Mouse (Mus musculus) myocyte (in vitro differentiated cells): ENCODE measurements around the gene M6pr. TPM values are rescaled to one million over a fixed set of nuclear protein-coding genes. Genes with fewer than 3 reads are reported as not detected.

ENCODE experiments used
- H3K27me3 ChIP-seq: one replicate; pipeline ENCODE4 v1.6.1; 2011; ENCODE audit not compliant: control insufficient read depth, insufficient read depth, insufficient read length
- H3K36me3 ChIP-seq: one replicate; pipeline ENCODE4 v1.6.1; 2011; ENCODE audit not compliant: control insufficient read depth, insufficient read depth
- H3K4me2 ChIP-seq: one replicate; pipeline ENCODE4 v1.6.1; 2011; ENCODE audit warnings: low read depth, control low read depth
- H3K4me3 ChIP-seq: one replicate; pipeline ENCODE4 v1.5.1; 2011; ENCODE audit warnings: mild to moderate bottlenecking, control low read depth, moderate library complexity
- H3K79me2 ChIP-seq: one replicate; pipeline ENCODE4 v1.6.1; 2011; ENCODE audit not compliant: control insufficient read depth, insufficient read depth
- H3ac ChIP-seq: one replicate; pipeline ENCODE4 v1.6.1; 2011; ENCODE audit not compliant: control insufficient read depth, insufficient read length
- CEBPB ChIP-seq: IDR thresholded peaks from 2 replicates; pipeline ENCODE4 v1.6.1; 2011; ENCODE audit warnings: mild to moderate bottlenecking, moderate library complexity; ENCODE audit not compliant: poor library complexity, insufficient read depth, severe bottlenecking
- E2F4 ChIP-seq: IDR thresholded peaks from one replicate; pipeline ENCODE4 v1.6.1; 2011; ENCODE audit warnings: mild to moderate bottlenecking, control low read depth, moderate library complexity; ENCODE audit not compliant: insufficient read depth
- MAX ChIP-seq: IDR thresholded peaks from one replicate; pipeline ENCODE4 v1.6.1; 2011; ENCODE audit warnings: low read depth, mild to moderate bottlenecking, control low read depth
- MYOD1 ChIP-seq, 3 experiments: IDR thresholded peaks; one replicate each; pipeline ENCODE4 v1.6.1; 2011; ENCODE audit warnings: control low read depth in 2 of 3, low read depth in 2 of 3, mild to moderate bottlenecking in 2 of 3, moderate library complexity in 1 of 3; ENCODE audit not compliant: insufficient read length in 2 of 3, control insufficient read depth in 1 of 3
- MYOG ChIP-seq, 3 experiments: IDR thresholded peaks; one replicate each; pipeline ENCODE4 v1.6.1; 2011; ENCODE audit warnings: control low read depth in 2 of 3, low read depth in 2 of 3, mild to moderate bottlenecking in 2 of 3; ENCODE audit not compliant: insufficient read length in 2 of 3, control insufficient read depth in 1 of 3, insufficient read depth in 1 of 3
- POLR2A ChIP-seq: IDR thresholded peaks from one replicate; pipeline ENCODE4 v1.6.1; 2011; ENCODE audit warnings: low read depth, mild to moderate bottlenecking, control low read depth, moderate library complexity; ENCODE audit not compliant: insufficient read length
- POLR2AphosphoS2 ChIP-seq: IDR thresholded peaks from one replicate; pipeline ENCODE4 v1.6.1; 2011; ENCODE audit warnings: low read depth, control low read depth; ENCODE audit not compliant: insufficient read length
- REST ChIP-seq: IDR thresholded peaks from one replicate; pipeline ENCODE4 v1.6.1; 2011; ENCODE audit warnings: mild to moderate bottlenecking, control low read depth, moderate library complexity; ENCODE audit not compliant: insufficient read depth, insufficient read length
- SRF ChIP-seq: IDR thresholded peaks from one replicate; pipeline ENCODE4 v1.6.1; 2011; ENCODE audit warnings: low read depth; ENCODE audit not compliant: control insufficient read depth, insufficient read length
- TCF12 ChIP-seq: IDR thresholded peaks from one replicate; pipeline ENCODE4 v1.6.1; 2011; ENCODE audit warnings: mild to moderate bottlenecking, control low read depth; ENCODE audit not compliant: poor library complexity, insufficient read depth, severe bottlenecking
- TCF3 ChIP-seq: IDR thresholded peaks from one replicate; pipeline ENCODE4 v1.6.1; 2011; ENCODE audit warnings: low read depth, control low read depth; ENCODE audit not compliant: insufficient read length
- USF1 ChIP-seq: IDR thresholded peaks from one replicate; pipeline ENCODE4 v1.6.1; 2011; ENCODE audit warnings: low read depth, mild to moderate bottlenecking, control low read depth, moderate library complexity
- polyA plus RNA-seq: library from polyadenylated mRNA; unstranded; fragments of >200 nt; fragmentation: generic; extraction: Trizol; gene quantifications from one replicate; pipeline ENCODE4 v1.2.1, GENCODE M21; 2012; ENCODE audit warnings: missing spikeins

Gene M6pr
- polyA plus RNA-seq, 1 experiment, result 58.8 TPM

GRCm38 (mm10) chr6:122308136-122308504, 400 bp upstream of the M6pr start:
- peaks cover 14% of the 10 kb centered on the region for H3K36me3 ChIP-seq
- no peaks in the 10 kb centered on the region for H3K27me3 ChIP-seq
- H3K4me3 ChIP-seq, result peak overlapping the region; percentile 85
- TF ChIP-seq MYOG (IDR thresholded peaks at IDR 0.05; ENCODE audit: control insufficient read depth in 1 of 3, insufficient read depth in 1 of 3, insufficient read length in 2 of 3, low read depth in 2 of 3) (no peak), E2F4 (no peak), REST (no peak), TCF3 (no peak), CEBPB (no peak), TCF12 (no peak), MYOD1 (IDR thresholded peaks at IDR 0.05; ENCODE audit: control insufficient read depth in 1 of 3, insufficient read length in 2 of 3, low read depth in 2 of 3) (no peak), POLR2AphosphoS2 (no peak), MAX (no peak), USF1 (no peak)
- H3K4me2 ChIP-seq, result peak overlapping the region; percentile 35
- H3ac ChIP-seq, result no peak overlapping the region
- peaks cover 34% of the 10 kb centered on the region for H3K79me2 ChIP-seq

- TF ChIP-seq REST (no peak), MAX (no peak), TCF12 (no peak), E2F4 (no peak), CEBPB (no peak), USF1 (no peak), MYOD1 (IDR thresholded peaks at IDR 0.05; ENCODE audit: control insufficient read depth in 1 of 3, insufficient read length in 2 of 3, low read depth in 2 of 3) (no peak), POLR2A (no peak)
- no peaks in the 10 kb centered on the region for H3K27me3 ChIP-seq
Measured at GRCm38 (mm10) chr6:122309446-122309960, 983 bp downstream of the M6pr start.

GRCm38 (mm10) chr6:122310187-122310820, 1.8 kb downstream of the M6pr start:
- no peak overlapping the region for H3ac ChIP-seq
- peak overlapping the region; percentile 95 for H3K4me2 ChIP-seq
- peaks cover 29% of the 10 kb centered on the region for H3K36me3 ChIP-seq
- peak overlapping the region; percentile 85 for H3K4me3 ChIP-seq
- H3K27me3 ChIP-seq, result no peaks in the 10 kb centered on the region
- H3K79me2 ChIP-seq, result peaks cover 34% of the 10 kb centered on the region
- TF ChIP-seq E2F4 (no peak), USF1 (no peak), SRF (no peak), TCF3 (no peak), TCF12 (no peak), POLR2A (no peak), MYOG (IDR thresholded peaks at IDR 0.05; ENCODE audit: control insufficient read depth in 1 of 3, insufficient read depth in 1 of 3, insufficient read length in 2 of 3, low read depth in 2 of 3) (no peak), MAX (no peak)

More at GRCm38 (mm10) chr6:122309446-122309960, 983 bp downstream of the M6pr start:
- Histone ChIP-seq H3ac (peak overlapping the region; percentile 90), H3K4me3 (peak overlapping the region; percentile 85), H3K4me2 (peak overlapping the region; percentile 95), H3K79me2 (peaks cover 34% of the 10 kb centered on the region), H3K36me3 (peaks cover 28% of the 10 kb centered on the region)

- H3ac ChIP-seq, result no peak overlapping the region
- no peaks in the 10 kb centered on the region for H3K79me2 ChIP-seq
- TF ChIP-seq TCF3 (no peak), REST (no peak), CEBPB (no peak), POLR2A (no peak), SRF (no peak), MYOG (IDR thresholded peaks at IDR 0.05; ENCODE audit: control insufficient read depth in 1 of 3, insufficient read depth in 1 of 3, insufficient read length in 2 of 3, low read depth in 2 of 3) (no peak), MYOD1 (IDR thresholded peaks at IDR 0.05; ENCODE audit: control insufficient read depth in 1 of 3, insufficient read length in 2 of 3, low read depth in 2 of 3) (no peak), MAX (no peak), USF1 (no peak), E2F4 (no peak)
- H3K4me3 ChIP-seq, result no peak overlapping the region
- H3K4me2 ChIP-seq, result no peak overlapping the region
- H3K27me3 ChIP-seq, result no peaks in the 10 kb centered on the region
- peaks cover 29% of the 10 kb centered on the region for H3K36me3 ChIP-seq
Measured at GRCm38 (mm10) chr6:122318726-122319125, 10.2 kb downstream of the M6pr start.

- H3K4me3 ChIP-seq, result no peak overlapping the region
- H3K4me2 ChIP-seq, result no peak overlapping the region
- H3K36me3 ChIP-seq, result peaks cover 6% of the 10 kb centered on the region
- no peaks in the 10 kb centered on the region for H3K79me2 ChIP-seq
- no peak for TF ChIP-seq MYOG (IDR thresholded peaks at IDR 0.05; ENCODE audit: control insufficient read depth in 1 of 3, insufficient read depth in 1 of 3, insufficient read length in 2 of 3, low read depth in 2 of 3)
- no peak for TF ChIP-seq TCF3
- no peak for TF ChIP-seq USF1
- TF ChIP-seq POLR2A, result no peak
- H3K27me3 ChIP-seq, result no peaks in the 10 kb centered on the region
- no peak overlapping the region for H3ac ChIP-seq
Measured at GRCm38 (mm10) chr6:122325361-122325975, 16.9 kb downstream of the M6pr start.
